Mouse (Mus musculus) layer of hippocampus, postnatal 36 days (tissue): ENCODE results near the gene Dennd4c. TPM values are rescaled to one million over a fixed set of nuclear protein-coding genes. Genes with fewer than 3 reads are reported as not detected.

Source experiments
- DNase-seq, 2 experiments: peaks; one replicate each; pipeline ENCODE4 v3.0.0; 2022
- total RNA-seq, 2 experiments: library from RNA; stranded (reverse); gene quantifications; 2 replicates each; pipeline ENCODE4 v1.2.3; 2021

Gene Dennd4c
- total RNA-seq, 2 experiments from 2014 or later = 10.5 to 11.1 TPM

- no peak for DNase-seq
These were observed 137.4 kb downstream of the Dennd4c start for GRCm38 (mm10) chr4:86885790-86886159.

GRCm38 (mm10) chr4:86886160-86886878 is 138.0 kb downstream of the Dennd4c start:
- DNase-seq = peak; percentile 2 to 5

- DNase-seq = no peak
These were observed 139.5 kb downstream of the Dennd4c start for GRCm38 (mm10) chr4:86887879-86888278.

- no peak for DNase-seq
These were observed 149.1 kb downstream of the Dennd4c start for GRCm38 (mm10) chr4:86897411-86897810.

GRCm38 (mm10) chr4:86898791-86899474 is 150.6 kb downstream of the Dennd4c start:
- DNase-seq = no peak

Other genes with a start within 250 kb of the Dennd4c start
- not detected for gene Saxo1, start 190.2 kb upstream of the Dennd4c start, total RNA-seq
- 100 to 1,000 TPM; 129 to 144 TPM for gene Rraga, start 172.9 kb upstream of the Dennd4c start, total RNA-seq
- gene Haus6, start 136.5 kb upstream of the Dennd4c start, total RNA-seq = 1 to 10 TPM; 8.0 to 8.2 TPM
- gene Plin2, start 78.5 kb upstream of the Dennd4c start, total RNA-seq = 10 to 100 TPM; 10.3 to 12.9 TPM
- 100 to 1,000 TPM; 412 to 432 TPM for gene Rps6, start 108.9 kb downstream of the Dennd4c start, total RNA-seq
- 1 to 10 TPM; 5.1 to 6.9 TPM for gene Acer2, start 125.8 kb downstream of the Dennd4c start, total RNA-seq